Mouse (Mus musculus) MN1 (cell line): Measurements from ENCODE around the gene Rars2.
A peak's percentile ranks its signal among the peaks of the same experiment; 100 is the strongest.
"Not testable (repeated sequence)": the region's sequence is repeated elsewhere in the genome, so short reads cannot be mapped to it uniquely, and the experiment has no call there.

Source experiments
- DNase-seq: peaks from one replicate; pipeline ENCODE4 v3.0.0-alpha.2; 2016; ENCODE audit warnings: low spot score

Gene Rars2

GRCm38 (mm10) chr4:34614630-34615094, at the start of gene Rars2, which contains the start of gene Orc3:
TSS of gene Rars2 (plus strand) at chr4:34614957.
TSS of gene Orc3 (minus strand) at chr4:34614944.
- DNase-seq: peak; percentile 93

- no peak for DNase-seq
These were observed 48.5 kb upstream of the Rars2 start for GRCm38 (mm10) chr4:34566226-34566625.

GRCm38 (mm10) chr4:34572876-34573275, 41.9 kb upstream of the Rars2 start:
- DNase-seq: no peak

- DNase-seq: no peak
These were observed 37.7 kb upstream of the Rars2 start for GRCm38 (mm10) chr4:34577028-34577427.

GRCm38 (mm10) chr4:34579215-34579614, 35.5 kb upstream of the Rars2 start:
- DNase-seq: no peak

- DNase-seq: not testable (repeated sequence)
These were observed 33.3 kb upstream of the Rars2 start for GRCm38 (mm10) chr4:34581489-34581888.

GRCm38 (mm10) chr4:34581990-34582389, 32.8 kb upstream of the Rars2 start:
- no peak for DNase-seq

GRCm38 (mm10) chr4:34582476-34582875, 32.3 kb upstream of the Rars2 start:
- DNase-seq: no peak

GRCm38 (mm10) chr4:34583427-34583826, 31.3 kb upstream of the Rars2 start:
- DNase-seq: no peak

GRCm38 (mm10) chr4:34584871-34585607, 29.7 kb upstream of the Rars2 start:
- DNase-seq: no peak

GRCm38 (mm10) chr4:34603123-34603522, 11.6 kb upstream of the Rars2 start:
- DNase-seq: no peak

GRCm38 (mm10) chr4:34606658-34607057, 8.1 kb upstream of the Rars2 start:
- DNase-seq: no peak

- DNase-seq: peak; percentile 9
These were observed 1.1 kb upstream of the Rars2 start for GRCm38 (mm10) chr4:34613571-34614145.

- DNase-seq: peak; percentile 38
These were observed 546 bp downstream of the Rars2 start for GRCm38 (mm10) chr4:34615303-34615702.

GRCm38 (mm10) chr4:34616146-34616545, 1.4 kb downstream of the Rars2 start:
- peak; percentile 10 for DNase-seq

GRCm38 (mm10) chr4:34625556-34625955, 10.8 kb downstream of the Rars2 start:
- no peak for DNase-seq

GRCm38 (mm10) chr4:34626401-34626800, 11.6 kb downstream of the Rars2 start:
- DNase-seq: no peak

GRCm38 (mm10) chr4:34629956-34630355, 15.2 kb downstream of the Rars2 start:
- no peak for DNase-seq

GRCm38 (mm10) chr4:34634129-34634528, 19.4 kb downstream of the Rars2 start:
- no peak for DNase-seq

GRCm38 (mm10) chr4:34636036-34636435, 21.3 kb downstream of the Rars2 start:
- DNase-seq: peak; percentile 55

GRCm38 (mm10) chr4:34637386-34637785, 22.6 kb downstream of the Rars2 start:
- no peak for DNase-seq

GRCm38 (mm10) chr4:34637851-34638250, 23.1 kb downstream of the Rars2 start:
- no peak for DNase-seq

GRCm38 (mm10) chr4:34639745-34640364, 25.1 kb downstream of the Rars2 start:
- no peak for DNase-seq
